Mouse (Mus musculus) MEL (cell line): ENCODE measurements around the gene Cope.

Experiments
- CTCF ChIP-seq, 3 experiments: IDR thresholded peaks in 2 of 3; conservative IDR thresholded peaks in 1 of 3; 2 replicates each; pipeline ENCODE4 v1.5.1; 2011 to 2012; ENCODE audit warnings: low read length in 3 of 3, low read depth in 2 of 3, mild to moderate bottlenecking in 2 of 3, improper control_type of control experiment in 1 of 3, inconsistent platforms in 1 of 3, mixed read lengths in 1 of 3, moderate library complexity in 1 of 3; ENCODE audit not compliant: control insufficient read depth in 1 of 3, insufficient read depth in 1 of 3, poor library complexity in 1 of 3, severe bottlenecking in 1 of 3
- JUND ChIP-seq: IDR thresholded peaks from 2 replicates; pipeline ENCODE4 v1.6.1; 2011; ENCODE audit warnings: low read depth, mild to moderate bottlenecking, improper control_type of control experiment, low read length
- RCOR1 ChIP-seq: IDR thresholded peaks from 2 replicates; pipeline ENCODE4 v1.6.1; 2012; ENCODE audit warnings: low read depth, mild to moderate bottlenecking, inconsistent platforms, low read length, improper control_type of control experiment

GRCm38 (mm10) chr8:70259043-70259442 lies 43.3 kb upstream of the Cope start:
- no peak for TF ChIP-seq CTCF (IDR thresholded peaks at IDR 0.05 in 2 of 3, conservative IDR thresholded peaks at IDR 0.05 in 1 of 3; ENCODE audit: control insufficient read depth in 1 of 3, insufficient read depth in 1 of 3, low read depth in 2 of 3, low read length in 3 of 3, poor library complexity in 1 of 3, severe bottlenecking in 1 of 3)
- no peak for TF ChIP-seq JUND
- TF ChIP-seq RCOR1, result no peak
